Mouse (Mus musculus): ENCODE results near the gene Psmd3.

- TF ChIP-seq CTCF (IDR thresholded peaks at IDR 0.05) (peak; percentile 90), EP300 (IDR thresholded peaks at IDR 0.05) (no peak)
Observed at GRCm38 (mm10) chr11:98717904-98718303, 35.5 kb downstream of the Psmd3 start.

All from lung, postnatal 0 days (tissue).